Mouse (Mus musculus): Measurements from ENCODE around the gene Cxcl1.

- TF ChIP-seq CTCF (conservative IDR thresholded peaks at IDR 0.05; ENCODE audit: insufficient read depth, insufficient read length, low read depth, low read length) (no peak), POLR2A (IDR thresholded peaks at IDR 0.05; ENCODE audit: low read depth, low read length) (no peak)
These were observed 14.4 kb upstream of the Cxcl1 start for GRCm38 (mm10) chr5:90876471-90877172.
